Mouse (Mus musculus) lung, postnatal 0 days (tissue): ENCODE measurements at regions not wholly inside any gene's neighbourhood (a gene's known extent, or its start where the extent isn't known, plus 50 kb on each side); places are given as distances from the start of the nearest gene placed in this dataset.

Source experiments
- CTCF ChIP-seq: IDR thresholded peaks from 2 replicates; pipeline ENCODE4 v1.5.1; 2016; ENCODE audit warnings: antibody characterized with exemption, mild to moderate bottlenecking
- EP300 ChIP-seq: IDR thresholded peaks from 2 replicates; pipeline ENCODE4 v1.6.1; 2016; ENCODE audit warnings: antibody characterized with exemption, mild to moderate bottlenecking, control low read depth

DNA sequence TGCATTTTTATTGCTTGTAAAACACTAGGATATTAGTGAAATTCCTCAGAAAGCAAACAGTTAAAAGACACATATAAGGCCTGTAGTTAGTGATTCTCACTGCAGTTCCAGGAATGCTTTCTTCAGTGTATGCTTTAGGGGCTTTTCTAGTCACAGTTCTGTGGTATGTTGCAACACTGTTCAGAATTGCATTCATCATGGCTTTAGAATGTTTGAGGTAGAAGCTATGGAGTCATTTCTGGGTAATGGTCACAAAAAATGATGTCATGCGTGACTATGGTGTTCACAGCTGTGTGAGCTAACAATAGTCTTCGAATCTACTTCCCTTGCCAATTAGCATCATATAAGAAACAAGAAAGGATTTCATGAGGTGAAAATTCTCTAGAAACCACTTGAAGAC lies 69.0 kb upstream of the Nrxn1 start:
- TF ChIP-seq EP300, result no peak
- TF ChIP-seq CTCF, result no peak
